Mouse (Mus musculus) bone marrow macrophage, adult 2 months (primary cell): ENCODE data around the gene Ccl25.

Experiments
- CTCF ChIP-seq: IDR thresholded peaks from 2 replicates; pipeline ENCODE4 v1.5.1; 2012; ENCODE audit warnings: low read depth, mild to moderate bottlenecking, low read length, moderate library complexity
- POLR2A ChIP-seq: IDR thresholded peaks from 2 replicates; pipeline ENCODE4 v1.6.1; 2012; ENCODE audit warnings: mild to moderate bottlenecking, low read depth, low read length, borderline replicate concordance

DNA sequence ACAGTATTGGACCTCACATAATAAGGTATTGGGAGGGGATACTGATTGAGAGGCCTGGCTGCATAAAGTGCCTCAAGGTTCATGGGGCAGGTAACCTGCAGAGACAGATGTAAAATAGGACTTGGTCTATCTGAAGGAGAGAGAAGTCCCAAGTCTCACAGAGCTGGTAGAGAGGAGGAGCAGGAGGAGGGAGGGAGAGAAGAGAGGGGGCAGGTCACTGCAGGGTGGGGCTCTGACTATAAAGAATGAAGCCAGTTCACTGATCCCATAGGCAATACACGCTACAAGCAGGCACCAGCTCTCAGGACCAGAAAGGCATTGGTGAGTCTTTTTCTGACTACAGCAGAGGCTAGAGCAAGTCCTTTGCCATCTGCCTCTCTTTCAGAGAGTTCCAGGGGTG, 24.3 kb downstream of the Ccl25 start:
- TF ChIP-seq CTCF (no peak), POLR2A (no peak)
